Mouse (Mus musculus) erythroblast, embryonic 14.5 days (primary cell): ENCODE measurements around the gene Vwa3a.

Experiments
- GATA1 ChIP-seq: IDR thresholded peaks from 2 replicates; pipeline ENCODE4 v1.6.1; 2012; ENCODE audit warnings: low read length, inconsistent platforms, mixed read lengths
- TAL1 ChIP-seq: IDR thresholded peaks from 3 replicates; pipeline ENCODE4 v1.6.1; 2012; ENCODE audit warnings: low read length, inconsistent platforms, mixed read lengths

DNA sequence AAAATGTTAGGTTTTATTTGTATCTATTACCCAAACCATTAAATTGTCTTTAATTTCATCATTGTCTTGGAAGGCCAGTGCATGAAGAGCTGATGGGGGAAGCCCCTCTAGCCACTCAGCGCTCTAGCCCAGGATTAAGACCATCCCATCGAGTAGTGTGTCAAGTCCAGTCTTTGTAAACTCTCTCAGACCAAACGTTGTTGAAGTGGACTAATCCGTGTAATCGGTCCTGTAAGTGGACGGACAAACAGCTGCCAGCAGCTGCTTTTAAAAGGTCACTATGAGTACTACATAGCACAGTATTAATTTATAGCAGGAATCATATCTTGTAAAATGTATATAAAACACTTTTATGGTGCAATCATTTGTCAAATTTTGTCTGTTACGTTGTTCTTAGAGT lies 6.2 kb upstream of the Vwa3a start:
- TF ChIP-seq GATA1 (no peak), TAL1 (no peak)
